Mouse (Mus musculus): Measurements from ENCODE around the gene Vmn1r40. TPM values are rescaled to one million over a fixed set of nuclear protein-coding genes. Genes with fewer than 3 reads are reported as not detected.

Vmn1r40 gene
- total RNA-seq, 2 experiments from 2014 or later, result not detected

GRCm38 (mm10) chr6:89673135-89673780, 34.1 kb upstream of the Vmn1r40 start:
- no peak for DNase-seq (ENCODE audit: extremely low spot score in 1 of 2, low spot score in 2 of 2)
- H3K27ac ChIP-seq, result no peak overlapping the region
- H3K4me3 ChIP-seq, result no peak overlapping the region
- intact Hi-C loops (cut with DNase I), result loop anchor here (10.0 kb wide), 2 partner anchors 752 to 862 kb away; partner anchors contain the start of gene Cfap100
- TF ChIP-seq CTCF (IDR thresholded peaks at IDR 0.05), result no peak

GRCm38 (mm10) chr6:89678522-89678921, 28.8 kb upstream of the Vmn1r40 start:
- no peak overlapping the region for H3K4me3 ChIP-seq
- no peak for TF ChIP-seq CTCF (IDR thresholded peaks at IDR 0.05)
- no peak overlapping the region for H3K27ac ChIP-seq
- DNase-seq (ENCODE audit: extremely low spot score in 1 of 2, low spot score in 2 of 2), result no peak
- intact Hi-C loops (cut with DNase I), result loop anchor here (10.0 kb wide), 2 partner anchors 746 to 856 kb away; partner anchors contain the start of gene Cfap100

- peak; percentile 97 for TF ChIP-seq CTCF (IDR thresholded peaks at IDR 0.05)
- intact Hi-C loops (cut with DNase I), result loop anchor here (1.0 to 10.0 kb wide), 3 partner anchors 745 to 896 kb away; partner anchors contain the start of gene Cfap100
Measured at GRCm38 (mm10) chr6:89679291-89679835, 28.0 kb upstream of the Vmn1r40 start.

DNA sequence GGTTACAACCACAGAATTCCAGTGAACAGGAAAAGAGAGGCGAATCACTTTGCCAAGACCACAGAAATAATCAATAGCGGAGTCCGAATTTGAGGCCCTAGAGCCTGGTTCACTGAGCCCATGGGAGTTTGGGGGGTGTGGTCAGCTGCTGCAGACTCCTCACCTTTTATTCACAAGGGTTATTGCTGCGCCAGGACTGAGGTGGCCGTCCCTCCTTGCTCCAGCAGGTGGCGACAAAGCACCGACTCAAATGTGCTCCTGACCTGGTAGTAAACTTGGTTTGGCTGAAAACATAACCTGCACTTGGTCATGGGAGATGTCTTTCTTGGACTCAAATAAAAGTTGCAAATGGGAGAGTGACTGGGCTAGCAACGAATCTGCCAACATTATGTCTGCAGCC, 27.2 kb upstream of the Vmn1r40 start:
- DNase-seq (ENCODE audit: extremely low spot score in 1 of 2, low spot score in 2 of 2), result peak; percentile 71 to 80
- Histone ChIP-seq H3K4me3 (no peak overlapping the region), H3K27ac (no peak overlapping the region)
- TF ChIP-seq CTCF (IDR thresholded peaks at IDR 0.05), result peak; percentile 93
- intact Hi-C loops (cut with DNase I), result loop anchor here (1.0 to 10.0 kb wide), 2 partner anchors 305 to 647 kb away; no protein-coding TSS in a partner anchor

More at GRCm38 (mm10) chr6:89679291-89679835, 28.0 kb upstream of the Vmn1r40 start:
- Histone ChIP-seq H3K4me3 (no peak overlapping the region), H3K27ac (no peak overlapping the region)
- peak; percentile 64 to 76 for DNase-seq (ENCODE audit: extremely low spot score in 1 of 2, low spot score in 2 of 2)

DNA sequence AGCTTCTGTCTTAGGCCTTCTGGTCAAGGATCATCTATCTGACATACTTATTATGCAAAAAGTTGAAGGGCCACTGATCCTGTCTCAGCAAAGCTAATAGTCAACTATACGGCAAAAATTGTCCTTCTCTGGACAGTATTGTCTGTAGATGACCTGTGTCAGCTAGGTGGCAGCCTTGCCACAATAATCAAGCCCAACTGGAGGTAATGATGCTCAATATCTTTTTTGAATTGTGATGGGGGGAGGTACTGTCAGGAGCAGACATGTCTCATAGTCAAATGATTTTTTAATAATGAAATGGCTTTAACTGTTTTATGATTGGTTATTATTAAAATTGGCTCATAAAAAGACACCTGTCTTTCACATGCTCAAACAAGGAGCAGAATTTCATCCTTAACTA, 23.1 kb upstream of the Vmn1r40 start:
- H3K4me3 ChIP-seq, result no peak overlapping the region
- no peak overlapping the region for H3K27ac ChIP-seq
- intact Hi-C loops (cut with DNase I), result loop anchor here (10.0 kb wide), 1 partner anchor 301 kb away; no protein-coding TSS in a partner anchor
- TF ChIP-seq CTCF (IDR thresholded peaks at IDR 0.05), result peak; percentile 33
- DNase-seq (ENCODE audit: extremely low spot score in 1 of 2, low spot score in 2 of 2), result no peak

DNA sequence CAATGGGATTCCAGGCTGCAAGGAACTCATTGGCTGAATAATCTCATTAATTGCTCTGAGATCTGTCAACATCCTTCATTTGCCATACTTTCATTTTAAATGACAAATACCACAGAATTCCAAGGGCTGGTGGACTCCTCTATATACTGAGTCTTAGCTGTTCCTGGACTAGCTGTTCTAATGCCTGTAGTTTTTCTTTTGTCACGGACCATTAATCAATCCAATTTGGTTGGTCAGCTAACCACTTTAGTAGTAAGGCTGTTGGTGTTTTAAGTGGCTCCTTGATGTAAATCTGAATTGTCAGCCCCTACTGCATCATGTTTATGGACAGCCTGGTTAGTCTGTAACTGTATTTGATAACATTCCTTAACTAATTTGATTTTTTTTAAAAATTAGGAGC, 20.2 kb upstream of the Vmn1r40 start:
- intact Hi-C loops (cut with DNase I), result loop anchor here (10.0 kb wide), 1 partner anchor 298 kb away; no protein-coding TSS in a partner anchor
- no peak overlapping the region for H3K4me3 ChIP-seq
- no peak for TF ChIP-seq CTCF (IDR thresholded peaks at IDR 0.05)
- DNase-seq (ENCODE audit: extremely low spot score in 1 of 2, low spot score in 2 of 2), result no peak
- no peak overlapping the region for H3K27ac ChIP-seq

GRCm38 (mm10) chr6:89706624-89707023, 716 bp upstream of the Vmn1r40 start:
- no peak for DNase-seq (ENCODE audit: extremely low spot score in 1 of 2, low spot score in 2 of 2)
- Histone ChIP-seq H3K4me3 (no peak overlapping the region), H3K27ac (no peak overlapping the region)
- intact Hi-C loops (cut with DNase I), result no loop called here
- TF ChIP-seq CTCF (IDR thresholded peaks at IDR 0.05), result no peak

- TF ChIP-seq CTCF (IDR thresholded peaks at IDR 0.05), result no peak
- intact Hi-C loops (cut with DNase I), result no loop called here
Measured at GRCm38 (mm10) chr6:89718051-89718450, 10.7 kb downstream of the Vmn1r40 start.

GRCm38 (mm10) chr6:89740466-89740865, 33.1 kb downstream of the Vmn1r40 start, which contains the start of gene Vmn1r41:
Gene Vmn1r41 (plus strand): TSS chr6:89740766.
- Histone ChIP-seq H3K4me3 (no peak within 1 kb of the TSS), H3K27ac (no peak within 1 kb of the TSS)
- no peak for TF ChIP-seq CTCF (IDR thresholded peaks at IDR 0.05)
- DNase-seq (ENCODE audit: extremely low spot score in 1 of 2, low spot score in 2 of 2), result no peak
- intact Hi-C loops (cut with DNase I), result no loop called here

More at GRCm38 (mm10) chr6:89718051-89718450, 10.7 kb downstream of the Vmn1r40 start:
- Histone ChIP-seq H3K27ac (no peak overlapping the region), H3K4me3 (no peak overlapping the region)
- DNase-seq (ENCODE audit: extremely low spot score in 1 of 2, low spot score in 2 of 2), result no peak

DNA sequence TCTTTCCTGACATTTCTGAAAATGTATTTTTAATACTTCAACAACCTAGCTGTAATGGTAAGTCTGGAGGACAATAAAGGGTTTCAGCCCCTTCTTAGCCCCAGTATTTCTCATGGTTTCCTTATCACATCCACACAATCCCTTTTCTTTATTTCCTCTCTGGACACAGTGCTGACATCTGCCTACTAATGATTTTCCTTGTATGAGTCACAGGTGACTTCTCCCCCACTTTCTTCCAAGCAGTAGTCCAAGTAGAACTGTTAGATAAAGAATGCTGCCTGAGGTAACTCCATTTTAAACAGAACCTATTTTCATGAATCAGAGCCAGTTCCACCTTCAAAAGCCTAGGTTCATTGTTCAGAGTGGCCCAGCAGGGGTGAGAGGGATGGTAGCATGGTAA, 35.5 kb downstream of the Vmn1r40 start:
- H3K27ac ChIP-seq, result no peak overlapping the region
- intact Hi-C loops (cut with DNase I), result no loop called here
- no peak overlapping the region for H3K4me3 ChIP-seq
- DNase-seq (ENCODE audit: extremely low spot score in 1 of 2, low spot score in 2 of 2), result no peak
- no peak for TF ChIP-seq CTCF (IDR thresholded peaks at IDR 0.05)

Other genes with a start within 250 kb of the Vmn1r40 start
- gene Chchd6, start 111.9 kb upstream of the Vmn1r40 start, total RNA-seq (2021), result 10 to 100 TPM; 75.9 to 79.0 TPM
- 1 to 10 TPM; 3.6 to 4.4 TPM for gene Txnrd3, start 63.6 kb upstream of the Vmn1r40 start, total RNA-seq (2021)
- gene Vmn1r41, start 33.2 kb downstream of the Vmn1r40 start, total RNA-seq (2021), result not detected
- not detected for gene Vmn1r42, start 168.9 kb downstream of the Vmn1r40 start, total RNA-seq (2021)
- not detected for gene Vmn1r43, start 168.9 kb downstream of the Vmn1r40 start, total RNA-seq (2021)
- gene Vmn1r44, start 176.1 kb downstream of the Vmn1r40 start, total RNA-seq (2021), result not detected
- gene Vmn1r45, start 233.1 kb downstream of the Vmn1r40 start, total RNA-seq (2021), result not detected